Mouse (Mus musculus) cerebellum, adult 9-11 months (tissue): Measurements from ENCODE around the gene Tff3.

Experiments
- DNase-seq: peaks from one replicate; pipeline ENCODE4 v3.0.0; 2022

The Tff3 gene

DNA sequence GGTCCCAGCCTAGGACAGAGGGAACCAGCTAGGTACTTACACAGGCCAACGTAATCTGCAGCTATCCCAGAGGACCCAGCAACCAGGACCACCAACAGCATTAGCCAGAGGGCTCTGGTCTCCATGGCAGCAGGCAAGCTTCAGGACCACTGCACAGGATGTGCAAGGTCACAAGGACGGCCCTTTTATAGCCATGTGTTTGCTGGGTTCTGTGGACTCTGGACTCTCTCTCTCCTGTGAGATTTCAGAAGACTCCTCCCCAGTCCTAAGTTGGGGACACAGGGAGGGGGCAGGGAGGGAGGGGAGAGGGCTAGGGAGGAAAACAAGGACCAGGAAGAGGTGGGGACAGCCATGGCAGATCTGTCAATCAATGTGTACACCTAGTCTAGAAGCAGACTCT lies at the start of gene Tff3:
Gene Tff3, minus strand, starts transcription at position 195 of the 400 bp plus-strand sequence.
- DNase-seq, result no peak

- DNase-seq, result no peak
Observed at GRCm38 (mm10) chr17:31176321-31176720, 46.9 kb upstream of the Tff3 start.

DNA sequence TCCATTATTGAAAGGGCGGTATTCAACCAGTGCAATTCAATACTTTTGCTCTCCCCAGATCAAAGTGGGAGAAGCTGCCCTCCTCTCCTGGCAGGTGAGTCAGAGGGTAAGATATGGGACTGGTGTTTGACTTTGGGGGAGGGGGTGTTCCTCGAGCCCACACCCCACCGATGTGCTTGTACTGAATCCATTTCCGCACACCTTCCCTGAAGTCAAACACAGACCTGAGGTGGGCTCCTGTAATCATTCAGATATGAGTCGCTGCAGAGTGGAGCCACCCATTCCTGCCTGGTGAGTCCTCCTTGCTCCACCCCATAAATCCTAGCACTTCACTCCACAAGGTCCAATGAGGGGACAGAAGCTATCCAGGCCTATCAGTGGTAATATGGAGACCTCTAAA lies 40.4 kb upstream of the Tff3 start:
- DNase-seq, result no peak

DNA sequence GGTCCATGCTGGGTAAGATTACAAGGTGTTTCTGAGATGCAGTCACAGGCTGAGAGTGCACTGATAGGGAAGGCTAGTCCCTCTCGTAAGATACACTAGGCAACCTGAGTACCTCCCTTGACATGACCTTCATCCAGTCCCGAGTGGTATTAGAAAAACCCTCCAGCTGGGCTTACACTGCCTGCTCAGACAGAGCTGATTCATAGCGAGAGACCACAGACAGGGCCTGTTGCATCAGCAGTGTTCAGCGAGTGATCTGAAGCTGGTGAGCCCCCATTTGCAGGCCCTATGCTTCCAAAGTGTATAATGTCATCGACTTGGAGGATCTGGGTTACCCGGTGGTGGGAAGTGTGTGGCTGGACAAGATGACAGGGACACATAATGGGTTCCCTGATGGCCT lies 35.7 kb upstream of the Tff3 start, which contains the start of gene Tff1:
Gene Tff1, minus strand, starts transcription at position 151 of the 400 bp plus-strand sequence.
- no peak for DNase-seq

DNA sequence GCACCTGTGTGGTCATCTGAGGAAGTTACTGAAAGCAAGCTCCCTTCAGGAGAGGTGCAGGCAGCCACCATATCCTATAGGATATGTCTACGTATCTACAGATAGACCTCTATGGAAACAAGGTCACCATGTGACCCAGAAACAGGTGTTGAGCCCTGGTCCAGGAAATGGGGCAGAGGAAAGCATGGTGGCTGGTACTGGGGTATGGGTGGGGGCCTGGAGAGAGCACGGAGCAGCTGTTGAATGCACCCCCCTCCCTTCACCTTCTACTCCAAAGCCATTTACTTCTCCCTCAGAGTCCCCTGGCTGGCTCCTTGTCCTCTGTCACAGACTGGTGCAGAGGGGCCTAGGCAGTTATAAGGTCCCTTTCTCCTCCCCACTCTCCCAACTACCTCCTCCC lies 34.4 kb upstream of the Tff3 start:
- no peak for DNase-seq

DNA sequence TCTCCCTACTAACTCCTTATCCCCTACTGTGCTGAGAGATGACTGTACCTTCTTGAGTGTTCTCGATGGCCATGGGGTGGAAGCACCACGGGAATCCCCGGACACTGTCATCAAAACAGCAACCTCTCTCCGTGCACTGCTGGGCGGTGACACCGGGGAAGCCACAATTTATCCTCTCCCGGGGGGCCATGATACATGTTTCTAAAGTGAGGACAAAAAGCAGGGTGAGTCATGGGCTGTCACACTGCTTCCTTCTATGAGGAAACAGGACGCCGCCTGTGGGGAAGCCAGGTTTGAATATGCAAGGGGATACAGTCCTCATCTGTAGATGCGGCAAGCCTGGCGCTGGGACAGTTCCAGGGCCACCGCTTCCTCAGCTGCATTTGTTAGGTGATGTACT lies 33.2 kb upstream of the Tff3 start:
- DNase-seq, result no peak

GRCm38 (mm10) chr17:31160291-31160690 lies 30.8 kb upstream of the Tff3 start:
- DNase-seq, result no peak

DNA sequence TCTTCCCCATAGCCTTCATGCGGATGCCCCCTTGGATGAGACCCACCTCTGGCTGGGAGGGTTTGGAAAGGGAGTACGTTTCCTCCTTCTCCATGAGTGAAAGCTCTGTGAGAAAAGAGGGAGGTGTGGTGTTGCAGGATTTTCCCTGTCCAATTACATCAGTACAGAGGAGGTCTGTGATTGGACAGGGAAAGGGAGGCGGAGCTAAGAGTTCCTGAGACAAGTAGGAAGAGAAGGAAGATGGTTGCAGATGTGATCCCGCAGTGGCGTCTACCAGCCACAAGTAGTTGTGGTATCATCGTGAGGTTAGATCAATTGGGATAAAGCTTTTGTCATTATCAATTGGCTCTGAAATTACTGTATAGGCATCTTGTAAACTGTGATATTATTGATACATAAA lies 28.5 kb upstream of the Tff3 start:
- DNase-seq, result no peak

- no peak for DNase-seq
Observed at GRCm38 (mm10) chr17:31153785-31154184, 24.3 kb upstream of the Tff3 start.

DNA sequence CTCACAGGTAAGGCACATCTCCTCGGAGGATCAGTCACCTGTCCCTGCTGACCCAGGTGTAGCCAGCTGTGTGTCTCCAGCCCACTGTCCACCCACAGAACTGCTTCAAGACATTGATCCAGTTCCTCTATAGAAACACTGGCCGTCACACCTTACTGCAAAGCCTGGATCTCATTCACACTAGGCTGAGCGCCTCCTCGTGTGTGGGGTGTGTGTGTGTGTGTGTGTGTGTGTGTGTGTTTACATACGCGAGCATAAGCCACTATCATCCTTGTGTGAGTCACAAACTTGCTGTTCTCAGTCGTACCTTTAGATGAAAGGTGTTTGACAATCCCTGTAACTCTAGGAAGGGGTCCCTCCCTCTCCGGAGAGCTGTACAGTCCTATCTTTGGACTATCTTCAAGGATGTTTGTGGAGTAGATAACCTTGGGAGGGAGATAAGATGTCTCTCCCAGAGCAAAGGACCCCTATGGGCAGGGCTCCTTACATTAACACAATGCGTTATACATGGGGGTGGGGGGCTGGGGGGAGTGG lies 23.6 kb upstream of the Tff3 start:
- no peak for DNase-seq

DNA sequence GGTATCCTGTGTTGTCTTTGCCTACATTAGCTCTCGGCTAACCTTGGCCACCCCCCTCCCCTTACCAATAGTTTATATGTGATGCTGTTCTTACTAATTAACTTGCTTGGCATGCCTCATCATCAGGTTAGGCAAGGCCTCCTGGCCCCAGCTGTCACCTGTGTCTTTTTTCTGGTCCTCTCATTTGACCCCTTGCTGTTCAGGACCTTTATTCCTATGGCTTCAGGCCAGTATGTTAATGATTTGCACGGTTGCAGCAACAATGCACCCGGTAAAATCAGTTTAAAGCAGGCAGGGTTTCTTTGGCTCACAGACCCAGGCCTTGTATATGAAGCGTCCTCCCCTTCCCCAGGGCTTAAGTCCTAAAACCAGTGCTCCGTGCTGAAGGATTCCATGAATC lies 23.1 kb upstream of the Tff3 start:
- DNase-seq, result no peak

- no peak for DNase-seq
Observed at GRCm38 (mm10) chr17:31145998-31146397, 16.6 kb upstream of the Tff3 start.

- DNase-seq, result no peak
Observed at GRCm38 (mm10) chr17:31144040-31145037, 14.9 kb upstream of the Tff3 start, which contains the start of gene Tff2. Gene Tff2 (minus strand): TSS chr17:31144282.

DNA sequence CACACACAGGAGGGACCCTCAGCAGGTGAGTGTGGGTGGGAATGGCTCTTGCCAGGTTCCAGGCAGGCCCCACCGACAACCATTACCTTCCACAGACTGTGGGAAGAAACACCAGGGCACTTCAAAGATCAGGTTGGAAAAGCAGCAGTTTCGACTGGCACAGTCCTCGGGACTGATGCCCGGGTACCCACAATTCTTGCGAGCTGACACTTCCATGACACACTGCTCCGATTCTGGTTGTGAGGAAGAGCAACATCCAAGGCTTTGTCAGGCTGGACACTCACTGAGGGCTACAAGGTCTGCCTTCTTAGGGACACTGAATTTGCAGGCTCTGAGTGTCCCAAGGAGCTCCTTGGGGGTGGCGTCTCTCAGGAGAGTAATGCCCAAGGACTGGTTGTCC lies 12.7 kb upstream of the Tff3 start:
- no peak for DNase-seq

DNA sequence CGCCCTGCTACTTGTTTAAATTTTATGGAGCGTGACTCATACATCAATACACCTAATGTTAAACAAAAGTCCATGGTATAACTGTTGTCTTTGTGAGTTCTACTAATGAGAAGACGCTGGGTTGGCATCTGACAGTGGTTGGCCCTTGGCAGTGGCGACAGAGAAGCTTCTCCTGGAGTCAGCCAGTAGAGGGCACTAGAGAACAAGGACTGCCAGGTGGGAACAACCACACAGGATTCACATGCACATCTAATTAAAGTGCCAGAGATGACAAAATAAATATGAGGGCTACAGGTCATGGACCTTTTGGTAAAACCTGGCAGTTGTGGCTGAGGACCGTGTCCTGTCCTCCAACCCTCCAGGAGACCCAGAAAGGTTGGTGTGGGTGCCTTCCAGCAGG lies 9.0 kb upstream of the Tff3 start:
- DNase-seq, result peak; percentile 79

DNA sequence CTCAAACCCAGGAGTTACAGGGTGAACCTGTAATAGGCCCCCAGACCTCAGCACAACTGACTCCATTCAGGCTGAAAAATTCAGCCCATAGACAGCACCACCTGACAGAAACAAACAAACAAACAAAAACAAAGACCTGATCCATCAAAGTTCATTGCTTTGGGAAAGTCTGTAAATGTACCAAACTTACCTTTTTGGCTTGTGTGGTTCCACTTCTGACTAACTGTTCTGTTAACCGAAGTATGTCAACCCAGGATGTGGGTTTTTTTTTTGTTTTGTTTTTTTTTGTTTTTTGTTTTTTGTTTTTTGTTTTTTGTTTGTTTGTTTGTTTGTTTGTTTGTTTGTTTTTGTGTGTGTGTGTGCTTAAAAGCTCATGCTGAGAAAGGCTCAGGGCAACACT lies 7.4 kb upstream of the Tff3 start:
- DNase-seq, result no peak

- no peak for DNase-seq
Observed at GRCm38 (mm10) chr17:31136291-31136690, 6.8 kb upstream of the Tff3 start.

DNA sequence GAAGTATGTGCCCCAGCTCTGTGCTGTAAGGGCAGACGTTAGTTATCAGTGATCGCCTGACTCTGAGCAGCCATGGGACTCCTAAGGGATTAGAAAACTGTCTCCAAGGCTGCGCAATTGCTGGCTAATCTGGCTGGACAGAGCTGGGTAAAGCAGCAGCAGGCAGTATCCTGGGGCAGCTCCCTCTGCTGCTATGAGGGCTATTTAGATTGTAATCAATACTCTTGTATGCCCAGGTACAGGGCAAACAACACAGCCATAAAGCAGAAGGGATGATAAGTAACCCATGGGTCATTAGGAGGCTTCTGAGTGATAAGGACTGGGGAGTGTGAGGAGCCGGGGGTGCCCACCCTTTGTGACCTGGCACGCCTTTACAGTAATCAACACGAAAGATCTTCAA lies 5.5 kb upstream of the Tff3 start:
- no peak for DNase-seq

DNA sequence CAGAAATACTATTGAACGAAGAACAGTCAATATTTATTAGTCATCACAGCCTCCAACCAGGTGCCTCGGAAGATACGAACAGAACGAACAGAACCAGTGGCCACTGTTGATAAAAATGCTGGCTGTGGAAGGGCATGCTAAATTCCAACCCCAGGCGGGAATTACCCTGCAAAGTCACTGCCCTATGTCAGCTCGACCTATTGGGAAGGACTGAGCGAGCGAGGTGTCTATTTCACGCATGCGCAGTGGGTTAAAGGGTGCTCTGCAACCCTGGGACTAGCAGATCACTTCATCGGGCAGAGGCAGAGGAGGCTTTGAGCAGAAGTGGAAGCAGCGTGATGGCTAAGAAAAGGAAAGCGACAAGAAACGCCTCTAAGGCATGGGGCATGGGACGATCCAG lies 4.3 kb upstream of the Tff3 start:
- DNase-seq, result no peak

- peak; percentile 96 for DNase-seq
Observed at GRCm38 (mm10) chr17:31131269-31131821, 1.9 kb upstream of the Tff3 start.

GRCm38 (mm10) chr17:31128708-31129318 lies 633 bp downstream of the Tff3 start:
- DNase-seq, result peak; percentile 64

GRCm38 (mm10) chr17:31125548-31126266 lies 3.7 kb downstream of the Tff3 start:
- peak; percentile 99 for DNase-seq

GRCm38 (mm10) chr17:31121975-31122374 lies 7.5 kb downstream of the Tff3 start:
- DNase-seq, result peak; percentile 78
